Mouse (Mus musculus): Measurements from ENCODE around the gene Bcar3.

Bcar3 gene

GRCm38 (mm10) chr3:122478735-122479134 lies 184.8 kb downstream of the Bcar3 start:
- intact Hi-C loops (cut with DNase I) = no loop called here

- intact Hi-C loops (cut with DNase I) = no loop called here
These were observed 186.2 kb downstream of the Bcar3 start for GRCm38 (mm10) chr3:122480065-122480675.

- intact Hi-C loops (cut with DNase I) = no loop called here
These were observed 187.1 kb downstream of the Bcar3 start for GRCm38 (mm10) chr3:122480986-122481385.

- intact Hi-C loops (cut with DNase I) = no loop called here
These were observed 188.2 kb downstream of the Bcar3 start for GRCm38 (mm10) chr3:122481891-122482739.

GRCm38 (mm10) chr3:122483066-122483782 lies 189.3 kb downstream of the Bcar3 start:
- intact Hi-C loops (cut with DNase I) = no loop called here

GRCm38 (mm10) chr3:122483783-122484130 lies 189.8 kb downstream of the Bcar3 start:
- intact Hi-C loops (cut with DNase I) = no loop called here

GRCm38 (mm10) chr3:122484301-122484700 lies 190.4 kb downstream of the Bcar3 start:
- intact Hi-C loops (cut with DNase I) = no loop called here

GRCm38 (mm10) chr3:122485699-122486098 lies 191.8 kb downstream of the Bcar3 start:
- intact Hi-C loops (cut with DNase I) = no loop called here

GRCm38 (mm10) chr3:122486193-122486592 lies 192.3 kb downstream of the Bcar3 start:
- intact Hi-C loops (cut with DNase I) = no loop called here

GRCm38 (mm10) chr3:122488051-122488754 lies 194.3 kb downstream of the Bcar3 start:
- intact Hi-C loops (cut with DNase I) = no loop called here

GRCm38 (mm10) chr3:122490574-122490973 lies 196.6 kb downstream of the Bcar3 start:
- intact Hi-C loops (cut with DNase I) = no loop called here

- intact Hi-C loops (cut with DNase I) = no loop called here
These were observed 198.1 kb downstream of the Bcar3 start for GRCm38 (mm10) chr3:122492006-122492405.

- intact Hi-C loops (cut with DNase I) = no loop called here
These were observed 199.1 kb downstream of the Bcar3 start for GRCm38 (mm10) chr3:122492872-122493615.

- intact Hi-C loops (cut with DNase I) = no loop called here
These were observed 200.8 kb downstream of the Bcar3 start for GRCm38 (mm10) chr3:122494764-122495163.

GRCm38 (mm10) chr3:122497871-122498270 lies 203.9 kb downstream of the Bcar3 start:
- intact Hi-C loops (cut with DNase I) = no loop called here

- intact Hi-C loops (cut with DNase I) = no loop called here
These were observed 204.6 kb downstream of the Bcar3 start for GRCm38 (mm10) chr3:122498528-122498927.

GRCm38 (mm10) chr3:122499647-122500046 lies 205.7 kb downstream of the Bcar3 start:
- intact Hi-C loops (cut with DNase I) = no loop called here

GRCm38 (mm10) chr3:122500929-122501328 lies 207.0 kb downstream of the Bcar3 start:
- intact Hi-C loops (cut with DNase I) = no loop called here

GRCm38 (mm10) chr3:122506343-122506916 lies 212.5 kb downstream of the Bcar3 start:
- intact Hi-C loops (cut with DNase I) = loop anchor here (5.0 kb wide), 1 partner anchor 131 kb away; no protein-coding TSS in a partner anchor

- intact Hi-C loops (cut with DNase I) = loop anchor here (5.0 kb wide), 1 partner anchor 129 kb away; no protein-coding TSS in a partner anchor
These were observed 213.9 kb downstream of the Bcar3 start for GRCm38 (mm10) chr3:122507826-122508225.

Data from adrenal gland (tissue).